Mouse (Mus musculus): ENCODE measurements at regions not wholly inside any gene's neighbourhood (a gene's known extent, or its start where the extent isn't known, plus 50 kb on each side); places are given as distances from the start of the nearest gene placed in this dataset.

DNA sequence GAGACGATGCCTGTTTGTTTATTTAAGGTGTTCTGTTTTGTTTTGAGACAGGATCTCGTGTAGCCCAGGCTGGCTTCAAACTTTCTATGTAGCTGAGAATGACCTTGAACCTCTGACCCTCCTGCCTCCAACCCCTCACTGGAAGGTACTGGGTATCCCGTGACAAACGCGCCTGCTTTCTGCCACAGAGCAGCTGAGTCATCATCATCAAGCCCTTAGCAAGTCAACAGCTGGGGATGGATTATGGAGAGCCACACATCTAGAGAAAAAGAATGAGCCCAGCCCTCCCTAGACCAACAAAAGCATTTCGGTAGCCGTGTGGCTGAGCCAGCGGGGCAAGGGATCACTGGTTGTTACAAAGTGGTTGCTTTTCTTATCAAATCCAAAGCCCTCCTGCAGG, 55.0 kb upstream of the Ssx2ip start:
- H3K36me3 ChIP-seq (ENCODE audit: control insufficient read depth, insufficient read depth): no peaks in the 10 kb centered on the region
- TF ChIP-seq CTCF (IDR thresholded peaks at IDR 0.05; ENCODE audit: low read depth): no peak
- no peaks in the 10 kb centered on the region for H3K9me3 ChIP-seq (ENCODE audit: control insufficient read depth)
- 49% methylated on average over 8 of the region's 8 CpGs for WGBS
- ATAC-seq: no peak
- no peak overlapping the region for H3K4me3 ChIP-seq (ENCODE audit: low read depth, low read length)
- no peak overlapping the region for H3K9ac ChIP-seq (ENCODE audit: low read depth, low read length)
- no peaks in the 10 kb centered on the region for H3K27me3 ChIP-seq (replicated peaks; ENCODE audit: control insufficient read depth, insufficient read depth, low read length)
- no peak overlapping the region for H3K27ac ChIP-seq (ENCODE audit: low read depth, low read length)
- H3K4me2 ChIP-seq (replicated peaks; ENCODE audit: low read depth): no peak overlapping the region
- no peaks in the 10 kb centered on the region for H3K4me1 ChIP-seq (replicated peaks; ENCODE audit: control insufficient read depth, insufficient read depth, low read length)

DNA sequence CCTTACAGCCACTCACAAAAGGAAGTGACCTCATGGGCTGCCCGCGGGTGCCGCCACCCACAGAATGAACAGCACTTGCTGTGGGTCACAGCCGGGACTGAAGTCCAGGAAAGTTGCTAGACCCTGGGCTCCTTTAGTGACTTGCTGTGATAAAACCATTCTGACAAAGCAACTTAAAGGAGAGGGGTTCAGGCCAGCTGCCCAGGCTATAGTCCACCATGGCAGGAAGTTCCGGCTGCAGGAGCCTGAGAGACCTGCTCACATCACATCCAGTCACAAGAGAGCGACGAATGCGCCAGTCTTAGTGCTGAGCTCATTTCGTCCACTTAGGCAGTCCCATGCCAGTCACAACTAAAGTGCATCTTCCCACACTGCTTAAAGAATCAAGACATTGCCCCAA, 54.3 kb upstream of the Ssx2ip start:
- WGBS: 92% methylated on average over 9 of the region's 9 CpGs
- ATAC-seq: no peak
- Histone ChIP-seq H3K9me3 (ENCODE audit: control insufficient read depth) (no peaks in the 10 kb centered on the region), H3K4me3 (ENCODE audit: low read depth, low read length) (no peak overlapping the region), H3K4me2 (replicated peaks; ENCODE audit: low read depth) (no peak overlapping the region), H3K4me1 (replicated peaks; ENCODE audit: control insufficient read depth, insufficient read depth, low read length) (no peaks in the 10 kb centered on the region), H3K27me3 (replicated peaks; ENCODE audit: control insufficient read depth, insufficient read depth, low read length) (no peaks in the 10 kb centered on the region), H3K27ac (ENCODE audit: low read depth, low read length) (no peak overlapping the region), H3K9ac (ENCODE audit: low read depth, low read length) (no peak overlapping the region), H3K36me3 (ENCODE audit: control insufficient read depth, insufficient read depth) (no peaks in the 10 kb centered on the region)
- no peak for TF ChIP-seq CTCF (IDR thresholded peaks at IDR 0.05; ENCODE audit: low read depth)

DNA sequence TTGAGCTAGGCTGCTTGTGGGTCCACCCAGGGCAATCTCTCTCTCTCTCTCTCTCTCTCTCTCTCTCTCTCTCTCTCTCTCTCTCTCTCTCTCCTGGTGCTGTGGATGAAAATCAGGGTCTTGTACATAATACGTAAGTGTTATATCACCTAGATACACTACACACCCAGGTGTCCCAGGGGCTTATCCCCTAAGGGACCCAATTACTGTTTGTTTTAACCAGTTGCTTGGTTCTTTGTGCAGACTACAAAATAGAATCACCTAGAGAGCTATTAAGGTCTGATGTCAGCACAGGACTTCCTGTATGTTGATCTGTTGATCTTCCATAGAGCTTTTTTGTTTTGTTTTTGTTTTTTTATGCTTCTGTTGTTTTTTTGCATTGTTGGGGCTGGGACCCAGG, 53.0 kb upstream of the Ssx2ip start:
- Histone ChIP-seq H3K27me3 (replicated peaks; ENCODE audit: control insufficient read depth, insufficient read depth, low read length) (no peaks in the 10 kb centered on the region), H3K4me1 (replicated peaks; ENCODE audit: control insufficient read depth, insufficient read depth, low read length) (no peaks in the 10 kb centered on the region), H3K4me3 (ENCODE audit: low read depth, low read length) (no peak overlapping the region), H3K27ac (ENCODE audit: low read depth, low read length) (no peak overlapping the region), H3K36me3 (ENCODE audit: control insufficient read depth, insufficient read depth) (no peaks in the 10 kb centered on the region), H3K9me3 (ENCODE audit: control insufficient read depth) (no peaks in the 10 kb centered on the region), H3K9ac (ENCODE audit: low read depth, low read length) (no peak overlapping the region), H3K4me2 (replicated peaks; ENCODE audit: low read depth) (no peak overlapping the region)
- TF ChIP-seq CTCF (IDR thresholded peaks at IDR 0.05; ENCODE audit: low read depth): no peak
- ATAC-seq: no peak
- 88% methylated on average over 1 of the region's 1 CpGs for WGBS

DNA sequence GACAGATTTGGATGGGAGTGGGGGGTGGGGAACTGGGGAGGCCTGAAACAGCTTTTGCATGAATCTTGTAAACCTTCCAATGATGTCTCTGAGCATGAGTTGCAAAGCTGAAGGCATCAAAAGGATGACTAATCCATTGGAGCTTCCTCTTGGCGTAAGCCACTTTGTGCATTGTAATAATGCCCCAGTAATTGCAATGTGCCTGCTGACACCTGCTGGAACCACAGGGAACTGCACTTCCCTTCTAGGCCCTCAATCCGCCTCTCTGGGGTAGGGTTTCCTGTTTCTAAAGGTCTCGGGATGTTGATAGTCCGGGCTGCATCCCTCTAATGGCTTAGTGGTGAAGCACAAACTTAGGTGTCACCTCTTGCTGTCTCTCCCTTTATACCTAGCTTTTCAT, 52.3 kb upstream of the Ssx2ip start:
- no peak for ATAC-seq
- H3K9me3 ChIP-seq (ENCODE audit: control insufficient read depth): no peaks in the 10 kb centered on the region
- no peaks in the 10 kb centered on the region for H3K36me3 ChIP-seq (ENCODE audit: control insufficient read depth, insufficient read depth)
- WGBS: 82% methylated on average over 4 of the region's 4 CpGs
- H3K9ac ChIP-seq (ENCODE audit: low read depth, low read length): no peak overlapping the region
- H3K27me3 ChIP-seq (replicated peaks; ENCODE audit: control insufficient read depth, insufficient read depth, low read length): no peaks in the 10 kb centered on the region
- peak; percentile 73 for TF ChIP-seq CTCF (IDR thresholded peaks at IDR 0.05; ENCODE audit: low read depth)
- no peak overlapping the region for H3K4me2 ChIP-seq (replicated peaks; ENCODE audit: low read depth)
- no peak overlapping the region for H3K27ac ChIP-seq (ENCODE audit: low read depth, low read length)
- no peak overlapping the region for H3K4me3 ChIP-seq (ENCODE audit: low read depth, low read length)
- H3K4me1 ChIP-seq (replicated peaks; ENCODE audit: control insufficient read depth, insufficient read depth, low read length): no peaks in the 10 kb centered on the region

DNA sequence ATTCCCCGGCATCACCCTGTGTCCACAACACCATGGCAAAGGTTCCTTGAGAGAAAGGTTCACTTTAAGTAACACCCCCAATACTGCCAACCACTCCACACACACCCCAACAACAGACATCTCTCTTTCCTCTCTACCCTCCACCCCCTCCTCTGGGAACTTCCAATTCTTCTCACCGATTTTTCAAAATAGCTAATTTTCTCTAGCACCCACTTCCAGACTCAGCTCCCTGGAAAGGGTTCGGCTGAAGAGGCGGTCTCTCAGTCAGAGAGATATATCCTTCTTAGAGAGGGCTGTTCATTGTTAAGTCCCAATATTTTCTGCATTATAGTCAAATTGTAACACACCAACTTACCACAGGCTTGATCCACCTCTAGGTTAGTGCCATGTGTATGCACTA, 50.5 kb upstream of the Ssx2ip start:
- Histone ChIP-seq H3K4me2 (replicated peaks; ENCODE audit: low read depth) (no peak overlapping the region), H3K27me3 (replicated peaks; ENCODE audit: control insufficient read depth, insufficient read depth, low read length) (no peaks in the 10 kb centered on the region), H3K9me3 (ENCODE audit: control insufficient read depth) (no peaks in the 10 kb centered on the region), H3K4me1 (replicated peaks; ENCODE audit: control insufficient read depth, insufficient read depth, low read length) (no peaks in the 10 kb centered on the region), H3K4me3 (ENCODE audit: low read depth, low read length) (no peak overlapping the region), H3K27ac (ENCODE audit: low read depth, low read length) (no peak overlapping the region), H3K36me3 (ENCODE audit: control insufficient read depth, insufficient read depth) (no peaks in the 10 kb centered on the region), H3K9ac (ENCODE audit: low read depth, low read length) (no peak overlapping the region)
- TF ChIP-seq CTCF (IDR thresholded peaks at IDR 0.05; ENCODE audit: low read depth): no peak
- WGBS: 92% methylated on average over 4 of the region's 4 CpGs
- no peak for ATAC-seq
